Mouse (Mus musculus): Measurements from ENCODE around the gene Adgrb2.

DNA sequence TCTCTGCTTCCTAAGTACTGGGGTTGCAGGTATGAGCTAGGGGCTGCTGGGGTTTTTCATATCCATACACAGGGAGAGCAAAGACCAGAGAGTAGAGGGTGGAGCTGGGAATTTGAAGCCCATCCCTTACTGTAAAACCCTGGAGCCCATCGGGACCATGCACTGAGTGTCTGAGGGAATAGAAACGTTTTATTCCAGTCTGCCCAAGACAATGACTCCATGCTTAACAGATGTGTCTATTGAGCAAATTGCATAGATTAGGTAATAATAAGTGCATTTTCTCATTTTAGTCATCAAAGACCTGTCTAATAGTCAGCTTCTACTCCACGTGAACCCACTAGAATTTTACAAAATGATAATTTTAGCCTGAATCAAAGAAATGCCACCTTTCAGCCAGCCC, 85.9 kb downstream of the Adgrb2 start:
- TF ChIP-seq EP300 (IDR thresholded peaks at IDR 0.05) (no peak), CTCF (IDR thresholded peaks at IDR 0.05) (no peak)

All from lung, postnatal 0 days (tissue).